Mouse (Mus musculus) right cerebral cortex, adult 2 months (tissue): Measurements from ENCODE around the gene Zfp987.
"Not testable (repeated sequence)": the region's sequence is repeated elsewhere in the genome, so short reads cannot be mapped to it uniquely, and the experiment has no call there.

Experiments
- DNase-seq, 2 experiments: peaks; one replicate each; pipeline ENCODE4 v3.0.0; 2021 to 2022; ENCODE audit warnings: low spot score in 2 of 2

Zfp987 gene

GRCm38 (mm10) chr4:146173378-146174226, 76.5 kb downstream of the Zfp987 start:
- not testable (repeated sequence) for DNase-seq
